Mouse (Mus musculus) forelimb bud, embryonic 11.5 days (tissue): ENCODE results near the gene Ednrb.
"Not testable (repeated sequence)": the region's sequence is repeated elsewhere in the genome, so short reads cannot be mapped to it uniquely, and the experiment has no call there.

ENCODE experiments used
- DNase-seq: peaks from one replicate; pipeline ENCODE4 v3.0.0-alpha.2; 2012; ENCODE audit warnings: low read depth, low spot score

Gene Ednrb

DNA sequence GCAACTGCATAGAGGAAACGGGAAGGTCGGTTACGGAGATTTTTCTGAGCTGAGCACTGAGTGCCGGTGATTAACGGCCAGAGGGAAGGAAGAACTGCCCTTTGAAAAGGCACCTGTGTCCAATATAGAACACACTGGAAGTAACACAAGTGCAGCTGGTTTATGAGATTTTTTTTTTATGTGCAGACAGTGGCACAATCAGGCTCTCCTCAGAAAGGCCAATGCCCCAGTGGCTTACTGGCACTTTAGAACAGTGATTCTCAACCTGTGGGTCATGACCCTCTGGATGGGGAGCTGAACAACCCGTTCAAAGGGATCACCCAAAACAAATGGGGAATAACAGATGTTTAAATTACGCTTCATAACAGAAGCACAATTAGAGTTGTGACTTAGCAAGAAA, 20.7 kb downstream of the Ednrb start:
- peak; percentile 56 for DNase-seq

DNA sequence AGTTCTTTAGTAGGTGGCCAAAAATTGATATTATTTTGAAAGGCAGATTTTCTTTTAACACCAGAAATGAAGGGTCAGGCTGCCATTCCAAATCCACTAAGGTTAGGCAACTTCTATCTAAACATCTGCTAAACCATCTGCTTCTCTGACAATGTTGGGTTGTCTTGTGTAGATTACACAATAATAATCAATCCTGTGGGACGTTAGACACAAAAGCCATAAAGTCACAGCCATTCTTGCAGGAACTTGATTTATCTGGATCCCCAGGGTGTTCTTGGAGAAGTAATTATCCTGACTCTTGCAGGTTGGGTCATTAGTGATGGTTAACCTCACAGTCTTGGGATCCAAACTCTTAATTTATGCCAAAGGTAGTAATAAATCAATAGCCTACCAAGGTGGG, 21.6 kb downstream of the Ednrb start:
- no peak for DNase-seq

DNA sequence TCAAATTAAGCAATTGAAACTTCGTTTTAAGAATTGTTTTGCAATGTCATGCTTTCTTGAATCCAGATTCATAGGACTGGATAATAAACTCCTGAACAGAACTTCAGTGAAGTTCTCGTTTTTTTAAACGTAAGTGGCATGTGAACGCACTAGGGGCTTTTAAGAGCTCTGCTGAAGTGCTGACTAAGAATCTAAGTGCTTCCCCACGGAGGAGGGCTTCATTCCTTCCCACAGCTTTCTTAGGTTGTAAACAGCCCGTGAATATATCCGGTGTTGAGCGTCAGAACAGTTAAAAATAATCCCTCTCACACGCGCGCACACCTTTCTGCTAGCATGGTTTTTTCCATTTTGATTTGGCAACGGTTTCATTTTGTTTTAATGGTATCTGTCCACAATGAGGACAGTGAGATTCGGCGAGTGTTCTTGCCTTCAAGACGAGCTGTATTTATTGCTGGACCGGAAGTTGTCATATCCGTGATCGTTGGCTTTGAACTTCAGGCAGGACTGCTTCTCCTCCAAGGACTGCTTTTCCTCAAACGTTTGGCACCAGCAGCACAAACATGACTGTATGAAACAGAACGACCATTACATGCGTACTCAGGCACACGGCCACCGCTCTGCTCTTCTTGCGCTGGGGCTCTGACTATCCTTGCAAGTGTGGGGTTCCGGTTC, 27.4 kb downstream of the Ednrb start:
- no peak for DNase-seq

DNA sequence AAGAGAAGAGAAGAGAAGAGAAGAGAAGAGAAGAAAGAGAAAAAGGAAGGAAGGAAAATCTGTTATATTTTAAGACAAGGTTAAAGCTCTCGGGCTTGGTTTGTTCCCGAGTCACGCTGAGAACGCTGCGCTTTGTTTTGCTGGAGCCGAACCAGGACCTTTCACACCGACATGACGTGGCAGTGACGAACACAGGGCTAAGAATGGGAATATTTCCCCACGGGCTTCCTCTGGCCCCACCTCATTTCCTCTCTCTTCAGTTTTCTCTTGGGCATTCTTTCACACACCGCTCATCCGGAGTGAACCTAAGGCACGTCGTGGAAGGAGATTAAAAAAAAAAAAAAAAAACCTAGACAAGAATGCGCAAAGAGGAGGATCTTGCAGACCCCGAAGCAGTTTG, 28.7 kb downstream of the Ednrb start:
- no peak for DNase-seq

DNA sequence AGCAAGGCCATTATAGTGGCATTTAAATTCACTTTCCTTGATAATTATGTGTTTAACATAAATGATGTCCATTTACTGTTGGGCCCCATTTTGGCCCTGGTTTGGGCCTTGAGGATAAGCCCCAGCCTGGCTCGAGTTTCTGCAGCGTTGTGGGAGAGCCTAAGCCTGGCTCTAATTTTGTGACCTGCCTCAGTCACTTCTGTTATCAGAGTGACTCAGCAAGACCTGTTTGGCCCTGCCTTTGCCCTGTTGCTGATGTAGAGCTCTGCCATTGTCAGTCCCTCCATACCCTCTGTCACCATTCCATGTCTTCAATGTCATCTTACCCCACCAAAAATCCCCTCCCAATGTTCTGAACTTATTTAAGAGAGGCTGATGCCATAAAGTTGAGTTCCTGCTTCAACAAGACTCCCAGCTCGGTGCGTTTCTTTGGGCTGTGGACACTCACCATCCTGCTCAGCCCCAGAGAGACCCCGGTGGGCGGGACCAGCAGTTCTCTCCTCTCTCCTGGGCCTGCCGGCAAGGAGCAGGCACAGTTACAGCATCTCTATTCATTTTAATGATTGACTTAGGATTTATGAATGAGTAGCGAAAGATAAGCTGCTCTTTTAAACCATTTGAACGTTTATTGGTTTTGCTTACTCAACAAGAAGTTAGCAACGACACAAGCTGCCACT, 30.0 kb downstream of the Ednrb start:
- DNase-seq: no peak

DNA sequence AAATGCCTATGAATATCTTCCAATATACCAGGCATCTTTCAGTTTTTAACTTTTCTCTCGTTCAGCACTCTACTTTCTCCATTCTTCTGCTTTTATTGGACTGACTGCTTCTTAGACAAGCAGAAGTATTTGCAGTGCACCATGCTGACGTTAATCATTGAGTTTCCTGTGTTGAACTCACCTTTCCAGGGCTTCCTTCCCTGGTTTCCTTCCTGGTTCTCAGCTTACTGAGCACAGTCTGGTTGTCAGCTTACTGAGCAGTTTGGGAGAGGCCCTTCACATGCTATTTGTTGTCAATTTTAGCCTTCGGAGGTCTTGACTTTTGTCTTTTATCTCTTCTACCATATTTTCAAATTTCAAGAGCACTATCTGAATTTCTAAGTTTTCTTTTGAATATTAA, 31.0 kb downstream of the Ednrb start:
- no peak for DNase-seq

DNA sequence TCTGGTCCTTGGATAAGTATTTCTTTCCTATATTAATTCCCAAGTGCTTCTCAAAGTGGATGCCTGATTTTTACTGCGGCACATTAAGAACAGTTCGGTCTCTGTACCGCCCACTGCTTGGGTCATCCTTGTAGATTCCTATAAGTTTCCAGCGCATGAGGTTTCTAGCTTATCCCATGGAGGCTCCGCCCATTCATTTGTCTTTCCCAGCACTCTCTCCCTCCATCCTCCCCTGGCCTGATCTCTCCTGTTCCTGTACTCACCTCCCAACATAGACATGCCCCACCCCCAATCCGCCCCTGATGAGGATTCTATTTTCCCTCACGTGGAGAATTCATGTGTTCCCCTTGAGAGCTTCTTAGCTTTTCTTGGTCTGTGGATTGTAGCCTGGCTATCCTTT, 32.9 kb downstream of the Ednrb start:
- DNase-seq: no peak

DNA sequence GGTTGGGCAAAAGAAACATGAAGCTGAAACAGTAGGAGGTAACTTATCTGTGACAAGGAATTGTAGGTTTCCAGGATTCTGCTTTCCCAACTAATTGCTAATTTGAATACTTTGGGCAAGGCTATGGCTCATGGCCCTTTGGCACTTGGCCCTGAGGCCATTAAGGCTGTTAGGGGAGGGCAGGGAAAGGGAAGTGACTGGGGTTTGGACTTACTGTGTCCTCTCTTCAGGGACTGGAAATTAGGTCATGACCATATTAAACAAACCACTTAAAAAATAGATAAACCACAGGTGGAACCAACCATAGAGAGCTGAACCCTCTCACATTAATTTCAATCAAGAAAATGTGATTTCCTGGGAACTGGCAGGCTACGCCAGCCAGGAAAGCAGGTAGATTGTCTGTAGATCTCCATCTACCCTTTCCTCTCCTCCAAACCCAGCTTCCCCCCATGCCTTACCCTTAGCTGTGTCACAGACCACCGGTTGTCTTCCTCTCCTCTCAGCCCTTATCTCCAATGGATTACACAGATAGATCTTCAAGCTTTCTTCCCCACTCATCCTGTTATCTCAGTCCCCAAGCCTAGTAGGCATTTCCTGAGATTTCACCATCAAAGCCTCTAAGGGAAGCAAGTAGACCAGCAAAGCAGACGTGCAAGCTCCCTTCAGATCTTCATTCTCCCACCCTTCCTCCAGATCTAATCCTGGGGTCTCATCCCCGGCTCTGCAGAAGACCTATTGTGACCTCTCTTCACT, 40.1 kb downstream of the Ednrb start:
- no peak for DNase-seq

DNA sequence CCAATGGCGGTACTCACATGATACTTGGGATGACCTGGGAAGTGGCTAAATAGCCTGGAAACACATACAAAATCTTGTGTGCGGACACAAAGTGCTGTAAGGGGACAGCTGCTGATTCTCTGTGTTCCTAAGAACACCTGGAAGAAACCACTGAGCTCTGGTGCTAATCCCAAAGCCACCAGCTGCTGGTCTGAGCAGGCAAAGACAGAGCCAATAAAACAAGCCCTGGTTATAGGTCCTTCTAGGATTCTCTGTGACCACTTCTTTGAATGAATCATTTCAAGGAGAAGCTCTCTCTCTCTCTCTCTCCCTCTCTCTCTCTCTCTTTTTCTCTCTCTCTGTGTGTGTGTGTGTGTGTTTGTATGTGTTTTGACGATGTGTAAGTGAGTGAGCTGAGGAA, 47.1 kb downstream of the Ednrb start:
- DNase-seq: no peak

DNA sequence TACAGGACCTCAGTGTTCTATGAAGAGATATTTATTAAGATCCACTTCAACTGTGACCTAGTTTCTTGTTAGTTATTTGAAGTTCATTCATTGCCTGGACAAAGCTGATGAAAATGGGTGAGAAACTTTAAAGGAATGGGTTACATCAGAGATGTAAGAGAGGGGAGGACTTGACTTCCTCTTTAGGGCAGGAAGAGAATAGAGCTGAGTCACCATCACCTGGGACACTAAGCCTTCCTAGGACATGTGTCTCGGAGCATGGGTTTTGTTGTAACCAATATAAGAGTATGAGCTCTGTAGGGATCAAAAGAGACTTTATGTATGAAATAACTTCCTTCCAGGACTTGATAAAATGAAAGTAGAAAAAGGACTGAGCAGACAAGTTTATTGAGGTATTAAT, 48.6 kb downstream of the Ednrb start:
- DNase-seq: no peak

DNA sequence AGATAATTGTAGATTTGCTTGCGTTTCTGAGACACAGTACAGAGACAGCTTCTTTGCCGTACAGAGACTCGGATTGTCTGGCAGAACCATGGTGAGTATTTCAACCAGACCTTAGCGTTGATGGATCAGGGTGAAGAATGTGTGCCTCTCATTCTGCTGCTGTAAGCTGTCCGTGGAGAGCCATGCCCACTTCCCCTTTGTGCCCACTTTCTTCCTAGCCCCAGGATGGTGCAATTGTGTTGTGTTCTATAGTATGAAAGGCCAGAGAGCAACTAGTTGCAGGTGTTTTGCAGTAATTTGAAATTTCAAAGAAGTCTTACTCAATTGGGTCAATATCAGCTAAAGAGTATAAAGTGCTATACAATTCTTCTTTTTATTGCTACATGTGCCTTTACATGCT, 50.8 kb downstream of the Ednrb start:
- no peak for DNase-seq

DNA sequence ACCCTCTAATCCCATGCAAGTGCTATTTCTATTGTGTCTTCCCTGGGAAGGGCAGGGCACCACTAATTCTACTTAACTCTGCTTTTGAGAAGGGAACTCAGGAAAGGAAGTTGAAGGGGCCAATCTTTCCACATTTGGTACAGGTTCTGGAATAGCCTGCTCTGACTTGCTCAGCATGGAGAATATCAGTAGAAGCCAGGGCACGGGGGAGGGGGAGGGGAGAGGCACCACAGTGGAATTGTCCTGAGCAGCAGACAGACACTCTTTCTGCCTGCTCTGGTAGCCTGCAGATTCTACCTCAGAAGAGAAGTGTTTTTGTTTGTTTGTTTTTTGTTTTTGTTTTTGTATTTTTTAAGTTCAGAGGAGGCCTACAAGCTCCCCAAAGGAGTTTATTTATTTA, 51.5 kb downstream of the Ednrb start:
- no peak for DNase-seq

DNA sequence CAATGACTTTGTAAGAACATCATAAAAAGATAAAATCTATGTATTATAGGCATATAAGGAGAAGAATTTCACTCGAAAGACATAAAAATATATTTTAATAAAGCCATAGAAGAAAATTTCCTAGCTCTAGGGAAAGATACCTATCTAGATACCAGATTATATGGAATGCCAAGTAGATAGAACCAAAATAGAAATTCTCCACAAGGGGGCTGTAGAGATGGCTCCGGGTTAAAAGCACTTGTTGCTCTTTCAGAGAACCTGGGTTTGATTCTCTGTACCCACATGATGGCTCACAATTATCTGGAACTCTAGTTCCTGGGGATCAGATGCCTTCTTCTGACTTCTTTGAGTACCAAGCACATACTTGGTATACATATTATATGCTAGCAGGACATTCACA, 56.7 kb downstream of the Ednrb start:
- DNase-seq: no peak

DNA sequence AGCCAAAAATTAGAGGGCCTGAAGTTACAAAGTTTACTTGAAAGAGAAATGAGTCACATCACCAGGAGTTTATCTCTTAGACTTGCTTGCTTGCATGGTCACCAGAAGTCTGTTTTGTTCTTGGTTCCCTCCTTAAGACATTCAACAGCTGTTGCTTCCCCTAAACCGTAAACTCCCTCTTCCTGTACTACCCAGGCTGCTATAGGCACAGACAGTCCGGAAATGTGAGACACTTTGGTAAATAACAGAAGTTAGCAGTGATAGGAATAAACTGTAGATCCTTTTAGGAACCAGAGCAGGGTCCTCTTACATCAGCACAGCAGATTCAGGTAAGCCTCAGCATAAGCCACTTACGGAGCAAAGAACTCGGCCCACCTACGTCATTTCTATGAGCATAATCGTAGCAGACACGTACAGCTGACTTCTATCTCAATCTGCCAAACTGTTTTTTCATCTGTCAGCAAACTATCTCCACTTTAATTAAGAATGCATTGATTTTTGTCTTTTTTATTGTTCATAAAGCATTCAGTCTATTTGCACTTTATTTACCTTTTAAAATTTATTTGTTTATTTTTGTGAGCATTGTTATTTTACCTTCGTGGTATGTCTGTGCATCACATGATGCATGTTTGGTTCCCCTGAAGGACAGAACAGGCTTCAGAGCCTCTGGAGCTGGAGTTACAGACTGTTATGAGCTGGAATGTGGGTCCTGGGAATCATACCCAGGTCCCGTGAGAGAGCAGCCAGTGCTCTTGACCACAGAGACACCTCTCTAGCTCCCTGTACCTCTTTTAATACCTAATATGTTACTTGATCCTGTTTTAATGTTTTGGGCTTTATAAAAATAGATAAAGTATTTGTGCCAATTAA, 58.9 kb downstream of the Ednrb start:
- DNase-seq: no peak

DNA sequence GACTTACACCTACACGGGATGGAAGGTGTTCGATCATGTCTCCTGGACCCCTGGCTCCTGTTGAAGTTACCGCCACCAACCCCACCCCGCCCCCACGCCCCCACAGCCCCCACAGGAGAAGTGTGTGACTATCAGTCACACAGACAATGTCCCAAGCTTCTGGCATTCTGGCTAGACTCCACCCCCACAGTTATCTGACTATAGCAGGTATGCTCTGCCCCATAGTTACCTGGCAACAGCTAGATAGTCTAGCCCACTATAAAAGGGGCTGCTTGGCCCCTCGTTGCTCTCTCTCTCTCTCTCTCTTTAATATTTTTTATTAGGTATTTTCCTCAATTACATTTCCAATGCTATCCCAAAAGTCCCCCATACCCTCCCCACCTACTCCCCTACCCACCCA, 63.9 kb downstream of the Ednrb start:
- DNase-seq: not testable (repeated sequence)

DNA sequence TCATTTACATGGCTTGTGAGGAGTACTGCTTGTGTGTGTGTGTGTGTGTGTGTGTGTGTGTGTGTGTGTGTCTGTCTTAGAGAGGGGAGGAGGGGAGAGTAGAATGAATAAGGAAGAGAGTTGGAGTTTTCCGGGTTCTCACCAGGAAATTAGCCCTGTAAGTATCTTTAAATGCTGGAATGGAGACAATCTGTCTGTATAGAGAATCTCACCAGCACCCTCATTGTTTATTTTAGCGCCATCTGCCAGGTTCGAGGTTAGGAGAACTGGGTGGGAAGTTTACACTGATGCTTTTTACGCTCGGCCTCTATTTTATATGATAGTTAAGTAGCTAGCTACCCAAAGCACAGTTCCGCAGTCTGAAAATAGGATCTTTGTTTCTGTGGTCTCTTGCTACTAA, 64.9 kb downstream of the Ednrb start:
- DNase-seq: no peak

DNA sequence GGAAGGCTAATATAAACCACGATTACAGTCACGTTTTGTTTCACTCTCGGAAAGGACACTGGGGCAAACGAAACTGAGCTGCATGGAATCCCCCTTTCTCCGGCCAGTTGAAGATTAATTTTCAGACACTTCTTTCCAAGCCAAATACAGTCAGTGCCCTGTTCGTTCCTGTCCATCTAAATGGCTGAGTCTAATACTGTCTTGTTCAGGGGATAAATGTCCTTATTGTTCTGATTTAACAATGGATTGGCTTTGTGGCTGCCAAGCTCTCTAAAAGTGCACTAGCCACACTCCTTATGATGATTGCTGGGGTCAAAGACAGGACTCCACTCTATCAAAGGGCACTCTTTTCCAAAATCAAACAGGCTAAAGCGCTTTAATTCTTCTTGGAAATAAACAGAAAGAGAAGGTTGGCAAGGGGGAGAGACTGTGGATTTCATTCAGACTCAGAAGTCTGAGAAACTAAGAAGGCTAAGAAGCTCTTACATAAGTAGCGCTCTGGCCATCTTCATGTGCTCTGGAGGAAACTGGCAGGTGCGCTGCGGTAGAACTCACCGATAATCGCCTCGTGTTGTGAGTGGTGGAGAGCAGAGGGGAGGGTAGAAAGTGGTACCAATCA, 65.6 kb downstream of the Ednrb start:
- no peak for DNase-seq

DNA sequence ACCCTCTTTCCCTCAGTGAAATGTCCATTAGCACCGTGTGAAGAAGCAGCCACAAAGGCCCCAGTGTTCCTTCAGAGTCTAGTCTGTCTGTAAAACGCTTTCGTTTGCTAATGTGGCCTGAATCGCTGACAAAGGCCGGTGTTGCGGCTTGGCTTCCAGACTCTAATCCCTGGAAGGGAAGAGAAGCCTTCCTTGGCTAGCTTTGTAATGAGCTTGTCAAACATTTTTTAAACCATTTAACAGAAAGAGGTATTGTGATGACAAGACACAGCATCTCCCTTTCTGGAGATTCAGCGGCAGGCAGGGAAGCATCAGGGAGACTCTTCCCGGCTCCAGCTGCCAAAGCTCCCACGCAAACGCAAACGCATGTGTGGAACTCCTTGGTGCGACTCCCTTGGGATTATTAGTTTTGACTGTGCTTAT, 66.2 kb downstream of the Ednrb start:
- no peak for DNase-seq

DNA sequence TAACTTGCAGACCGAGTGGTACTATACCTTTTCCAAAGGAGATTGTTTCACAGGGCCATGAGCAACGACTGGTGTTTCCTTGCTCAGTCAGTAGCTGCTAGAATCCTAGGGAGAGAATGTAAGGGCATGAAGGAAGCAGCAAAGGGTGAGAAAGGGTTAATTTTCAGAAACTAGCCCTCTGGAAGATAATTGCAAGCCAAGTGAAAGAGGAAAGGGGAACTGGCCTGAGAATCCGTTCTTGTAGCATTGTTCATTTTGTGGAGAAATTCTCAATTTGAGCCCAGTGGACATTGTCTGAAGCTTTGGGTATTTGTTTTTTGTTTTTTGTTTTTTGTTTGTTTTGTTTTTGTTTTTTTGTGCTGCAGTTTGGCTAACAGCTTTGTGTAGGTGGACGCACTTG, 66.8 kb downstream of the Ednrb start:
- no peak for DNase-seq

DNA sequence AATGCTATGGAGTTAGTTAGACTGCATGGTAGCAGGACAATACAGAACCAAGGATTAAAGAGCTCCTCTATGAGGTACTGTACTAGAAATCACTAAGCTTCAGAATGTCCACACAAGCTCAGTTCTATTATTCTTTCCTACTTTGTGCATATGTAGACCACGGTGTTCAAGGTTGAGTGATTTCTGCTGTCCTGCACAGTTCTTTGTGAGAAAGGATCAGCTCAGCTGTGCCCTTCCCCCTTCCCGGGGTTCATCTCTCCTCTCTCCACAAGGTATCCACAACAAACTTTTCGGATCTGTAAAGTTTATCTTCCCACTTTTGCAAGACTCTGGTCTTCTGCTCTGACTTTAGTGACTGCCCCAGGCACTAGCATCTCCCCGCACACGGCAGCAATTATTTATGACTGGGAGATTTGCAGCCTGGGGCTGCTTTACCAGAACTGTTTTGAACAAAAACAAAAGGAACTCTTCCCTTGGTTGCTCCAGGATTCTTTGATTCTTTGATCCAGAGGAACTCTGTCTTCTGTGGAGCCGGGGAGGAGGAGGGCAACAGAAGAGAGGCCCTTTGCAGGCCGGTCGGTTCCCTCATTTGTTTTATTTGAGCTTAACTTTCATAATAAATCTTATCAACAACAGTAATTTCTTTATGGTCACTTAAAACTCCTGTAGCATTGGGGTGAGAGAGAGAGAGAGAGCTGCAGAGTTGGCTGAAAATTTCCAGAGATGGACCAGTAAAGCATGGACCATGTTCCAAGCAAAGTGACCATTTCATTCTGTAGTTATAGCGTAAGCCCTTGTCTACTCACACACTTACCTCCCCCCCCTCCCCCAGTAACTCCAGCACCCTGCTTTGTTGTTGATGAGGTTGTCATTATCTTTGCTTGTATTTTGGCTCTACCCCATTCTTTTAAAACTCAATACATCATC, 74.6 kb downstream of the Ednrb start:
- no peak for DNase-seq
